In the genomic region with DNA sequence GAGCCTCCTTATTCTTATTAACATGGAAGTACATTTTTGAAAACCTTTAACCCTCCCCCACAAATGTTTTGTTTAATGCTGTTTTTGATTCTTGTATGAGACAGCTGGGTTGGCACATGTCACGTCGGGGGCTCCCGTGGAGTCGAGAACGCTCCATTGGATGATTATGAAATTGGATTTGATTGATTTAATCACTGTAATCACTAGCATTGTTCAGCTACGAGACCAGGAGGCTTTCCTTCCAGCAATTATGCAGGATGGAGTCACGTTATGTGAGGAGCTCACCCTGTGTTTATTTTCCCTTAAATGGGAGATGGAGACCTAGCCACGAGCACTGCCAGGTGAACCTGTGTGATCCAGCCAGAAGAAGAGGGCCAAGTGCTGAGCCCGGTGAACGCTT, we compare ENCODE assay signal across 9 mouse cellular contexts. TPM values are rescaled to one million over a fixed set of nuclear protein-coding genes. Genes with fewer than 3 reads are reported as not detected.
DNase-seq lines count a peak whose midpoint lies in the region; ATAC-seq lines count a peak whose summit lies in the region.
"Had no signal": no experiment of that assay in that cellular context is flagged by ENCODE, and none has a peak within 500 bp of the region (broad histone marks: within the 10 kb centered on the region; RNA-seq: fewer than 3 reads in every experiment).

A gene (plus strand): TSS at position 357 of the 400 bp plus-strand sequence.

- peak within 1 kb of the TSS; percentile 44; the same call in 1 of the 2 replicates for H3K27ac ChIP-seq in forebrain, embryonic 14.5 days (ENCODE audit: low read depth, low read length)
- no peak within 1 kb of the TSS for H3K27ac ChIP-seq in midbrain, embryonic 16.5 days (ENCODE audit: low read length)
- no peak within 1 kb of the TSS for H3K27ac ChIP-seq in intestine, embryonic 15.5 days
- H3K27ac ChIP-seq: lung, embryonic 15.5 days had no signal

- H3K27me3 ChIP-seq in forebrain, embryonic 14.5 days (replicated peaks; ENCODE audit: control insufficient read depth, insufficient read depth, low read length), result no peaks in the 10 kb centered on the region
- no peaks in the 10 kb centered on the region for H3K27me3 ChIP-seq in midbrain, embryonic 16.5 days (ENCODE audit: control insufficient read depth, insufficient read depth, low read depth, low read length)
- no peaks in the 10 kb centered on the region for H3K27me3 ChIP-seq in intestine, embryonic 15.5 days (replicated peaks)
- H3K27me3 ChIP-seq: lung, embryonic 15.5 days had no signal

- WGBS in forebrain, embryonic 14.5 days, result 51% methylated on average over 10 of the region's 10 CpGs
- 55% methylated on average over 10 of the region's 10 CpGs for WGBS in midbrain, embryonic 16.5 days
- WGBS in intestine, embryonic 15.5 days, result 82% methylated on average over 10 of the region's 10 CpGs

- H3K9me3 ChIP-seq in forebrain, embryonic 14.5 days (replicated peaks; ENCODE audit: control insufficient read depth, low read length), result no peaks in the 10 kb centered on the region
- no peaks in the 10 kb centered on the region for H3K9me3 ChIP-seq in midbrain, embryonic 16.5 days (replicated peaks; ENCODE audit: control insufficient read depth, low read length, poor library complexity, severe bottlenecking)
- no peaks in the 10 kb centered on the region for H3K9me3 ChIP-seq in intestine, embryonic 15.5 days
- H3K9me3 ChIP-seq: lung, embryonic 15.5 days had no signal

- ATAC-seq in forebrain, embryonic 14.5 days, result peak; percentile 76
- no peak for ATAC-seq in inflammation-experienced regulatory T-cells, adult 6 months
- no peak for ATAC-seq in midbrain, embryonic 16.5 days
- no peak for ATAC-seq in intestine, embryonic 15.5 days

- no peaks in the 10 kb centered on the region for H3K36me3 ChIP-seq in forebrain, embryonic 14.5 days (ENCODE audit: control insufficient read depth, insufficient read depth, low read length)
- H3K36me3 ChIP-seq in midbrain, embryonic 16.5 days (ENCODE audit: control insufficient read depth, insufficient read depth, low read length), result no peaks in the 10 kb centered on the region
- H3K36me3 ChIP-seq in intestine, embryonic 15.5 days, result no peaks in the 10 kb centered on the region
- H3K36me3 ChIP-seq: lung, embryonic 15.5 days had no signal

- no peak within 1 kb of the TSS for H3K4me3 ChIP-seq in forebrain, embryonic 14.5 days (ENCODE audit: low read depth, low read length)
- H3K4me3 ChIP-seq in midbrain, embryonic 16.5 days (ENCODE audit: low read depth, low read length), result no peak within 1 kb of the TSS
- H3K4me3 ChIP-seq in intestine, embryonic 15.5 days (replicated peaks), result no peak within 1 kb of the TSS
- H3K4me3 ChIP-seq: lung, embryonic 15.5 days had no signal

- peaks cover 5% of the 10 kb centered on the region; the same call in 1 of the 2 replicates for H3K4me1 ChIP-seq in forebrain, embryonic 14.5 days (ENCODE audit: control insufficient read depth, insufficient read depth, low read length)
- H3K4me1 ChIP-seq in midbrain, embryonic 16.5 days (ENCODE audit: control insufficient read depth, insufficient read depth, low read length), result peaks cover 6% of the 10 kb centered on the region
- peaks cover under 1% of the 10 kb centered on the region; the same call in 1 of the 2 replicates for H3K4me1 ChIP-seq in intestine, embryonic 15.5 days (replicated peaks)

- peak in 1 of 2 experiments; percentile 15 for DNase-seq in layer of hippocampus, adult 18-20 months (ENCODE audit: low spot score in 2 of 2)
- no peak for DNase-seq in layer of hippocampus, adult 11-12 months (ENCODE audit: low spot score)
- DNase-seq in forebrain, embryonic 14.5 days (ENCODE audit: low spot score), result peak; percentile 71
- DNase-seq in T-cell, adult 2 months (ENCODE audit: low spot score), result no peak
- DNase-seq: right cerebral cortex, postnatal 4 days had no signal

- no peak within 1 kb of the TSS for H3K9ac ChIP-seq in forebrain, embryonic 14.5 days (ENCODE audit: low read length)
- no peak within 1 kb of the TSS for H3K9ac ChIP-seq in midbrain, embryonic 16.5 days (ENCODE audit: low read depth, low read length)
- no peak within 1 kb of the TSS for H3K9ac ChIP-seq in intestine, embryonic 15.5 days
- H3K9ac ChIP-seq: lung, embryonic 15.5 days had no signal

- H3K4me2 ChIP-seq in forebrain, embryonic 14.5 days (ENCODE audit: low read length), result no peak within 1 kb of the TSS
- H3K4me2 ChIP-seq in midbrain, embryonic 16.5 days (ENCODE audit: low read length), result no peak within 1 kb of the TSS
- no peak within 1 kb of the TSS for H3K4me2 ChIP-seq in intestine, embryonic 15.5 days (replicated peaks)
- H3K4me2 ChIP-seq: lung, embryonic 15.5 days had no signal

RNA-seq across cellular contexts. Expression of the gene that starts here (rescaled TPM):
- total RNA-seq in layer of hippocampus, adult 18-20 months (2021), result 10 to 100 TPM; 73.1 to 82.3 TPM
- polyA plus RNA-seq in forebrain, embryonic 14.5 days (2014; fragmentation: Nextera tagmentation; extraction: Ambion mirVana), result 16.9 and 21.0 TPM in 2 replicates
- 100 to 1,000 TPM; 199 to 236 (median 232) TPM for polyA plus RNA-seq in inflammation-experienced regulatory T-cells, adult 6 months (2017; shearing (Covaris generic))
- polyA plus RNA-seq in midbrain, embryonic 16.5 days (2015; fragmentation: Nextera tagmentation; extraction: Ambion mirVana), result 31.8 and 33.8 TPM in 2 replicates
- 1.7 and 1.9 TPM in 2 replicates for polyA plus RNA-seq in intestine, embryonic 15.5 days (2015; fragmentation: Nextera tagmentation; extraction: Ambion mirVana)
